Mouse (Mus musculus) thymus, postnatal 10 days (tissue): Measurements from ENCODE around the gene Garem2.

ENCODE experiments used
- DNase-seq, 2 experiments: peaks; one replicate each; pipeline ENCODE4 v3.0.0; 2021; ENCODE audit warnings: low spot score in 2 of 2

Garem2 gene

GRCm38 (mm10) chr5:30153222-30153621 lies 48.3 kb downstream of the Garem2 start:
- DNase-seq: no peak

DNA sequence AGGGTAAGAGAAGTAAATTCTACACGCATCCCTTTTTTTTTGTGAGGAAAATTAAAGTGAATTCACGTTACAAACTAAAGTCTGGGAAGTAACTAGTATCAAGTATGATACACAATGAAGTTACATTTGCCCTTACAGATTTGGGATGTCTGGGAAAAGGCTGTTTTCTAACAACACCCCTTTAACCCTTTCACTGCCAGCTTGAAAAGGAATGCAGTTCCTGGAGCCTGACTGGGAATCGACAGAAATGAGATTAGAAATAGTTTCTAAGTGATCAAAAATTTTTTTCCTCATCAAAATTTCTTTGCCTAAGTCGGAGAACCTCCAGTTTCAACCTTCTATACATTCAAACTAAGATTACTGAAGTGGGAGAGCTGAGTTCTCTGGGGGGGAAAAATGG lies 49.1 kb downstream of the Garem2 start:
- no peak for DNase-seq

DNA sequence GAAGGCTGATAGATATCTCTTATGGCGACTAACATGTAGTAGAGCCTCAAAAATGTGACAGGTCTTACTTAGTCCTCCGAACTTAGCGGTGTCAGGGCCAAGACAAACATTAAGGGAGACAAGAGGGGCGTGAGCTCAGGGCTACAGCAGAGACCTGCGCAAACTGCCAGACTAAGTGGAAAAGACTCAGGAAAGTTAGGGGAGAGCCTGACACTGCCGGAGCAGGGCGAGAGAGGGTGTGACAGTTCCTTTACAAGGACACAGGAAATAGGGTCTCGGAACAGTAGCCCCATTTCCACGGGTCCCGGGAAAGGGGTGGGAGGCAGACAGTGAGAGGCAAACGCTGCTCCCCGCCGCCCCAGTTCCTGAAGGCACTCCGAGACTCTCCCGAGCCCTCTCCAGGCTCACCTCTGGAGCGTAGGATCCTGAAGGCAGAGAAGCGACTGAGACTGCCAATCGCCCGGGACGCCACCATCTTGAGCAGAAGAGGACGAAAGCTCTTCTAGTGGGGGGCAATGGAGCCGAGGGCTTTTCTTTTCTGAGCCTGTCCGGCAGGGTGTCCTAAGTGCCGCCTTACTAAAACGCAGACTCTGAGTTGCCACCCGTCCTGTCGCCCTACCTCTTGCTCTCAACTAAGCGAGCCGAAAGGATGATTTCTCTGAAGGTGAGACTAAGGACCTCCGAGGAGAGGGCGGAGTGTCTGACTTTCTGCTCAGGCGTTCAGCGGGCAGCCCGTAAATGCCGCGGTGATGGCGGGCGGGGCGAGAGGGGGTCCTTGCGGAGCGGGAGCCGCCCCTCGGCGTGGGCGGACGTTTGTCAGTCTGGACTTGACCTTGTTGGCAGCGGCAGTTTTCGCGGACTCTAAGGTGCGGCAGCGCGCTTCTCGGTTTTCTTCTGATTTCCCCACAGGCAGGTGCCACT lies 49.8 kb downstream of the Garem2 start, which contains the start of the genes Hadha and Hadhb:
Gene Hadha, minus strand, starts transcription at position 689 of the 921 bp plus-strand sequence.
Gene Hadhb, plus strand, starts transcription at position 775 of the 921 bp plus-strand sequence.
- DNase-seq: peak; percentile 82 to 90

- no peak for DNase-seq
These were observed 50.4 kb downstream of the Garem2 start for GRCm38 (mm10) chr5:30155395-30155792.

DNA sequence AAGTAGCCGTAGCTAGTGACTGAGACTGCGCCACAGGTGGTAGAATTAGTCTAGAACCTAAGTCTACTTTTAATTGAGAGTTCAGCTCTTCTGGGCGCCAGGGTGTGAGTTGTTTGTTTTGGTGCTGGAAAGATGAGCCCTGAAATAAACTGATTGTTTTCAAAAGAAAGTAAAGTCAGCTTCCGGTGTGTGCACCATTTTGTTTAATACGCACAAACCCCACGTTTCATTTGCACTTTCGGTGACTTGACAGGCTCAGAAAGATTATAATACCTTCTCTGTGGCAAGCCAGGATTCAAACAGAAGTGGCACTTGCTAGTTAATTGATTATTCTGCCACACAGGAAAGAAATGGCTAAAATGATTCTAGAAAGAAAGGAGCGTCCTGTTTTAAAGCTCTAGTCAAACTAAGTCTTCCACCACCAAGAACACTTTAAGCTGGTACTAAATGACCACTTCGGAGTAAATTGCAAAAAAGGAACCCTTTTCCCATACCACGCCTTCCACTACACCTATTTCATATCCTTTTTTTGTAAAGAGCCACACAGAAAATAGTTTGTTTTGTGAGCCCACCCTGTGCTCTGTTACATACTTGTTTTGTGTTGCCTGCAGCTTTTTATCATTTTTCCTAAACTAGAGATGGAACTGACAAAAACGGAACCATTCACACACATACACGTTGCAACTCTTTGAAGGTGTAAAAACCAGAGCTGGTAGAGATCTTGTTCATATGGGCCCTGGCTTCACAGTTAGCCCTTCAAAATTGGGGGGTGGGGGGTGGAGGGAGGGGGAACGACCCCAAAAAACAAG lies 51.1 kb downstream of the Garem2 start:
- DNase-seq: no peak

- DNase-seq: no peak
These were observed 54.6 kb downstream of the Garem2 start for GRCm38 (mm10) chr5:30159601-30160000.

GRCm38 (mm10) chr5:30161836-30162235 lies 56.9 kb downstream of the Garem2 start:
- no peak for DNase-seq

DNA sequence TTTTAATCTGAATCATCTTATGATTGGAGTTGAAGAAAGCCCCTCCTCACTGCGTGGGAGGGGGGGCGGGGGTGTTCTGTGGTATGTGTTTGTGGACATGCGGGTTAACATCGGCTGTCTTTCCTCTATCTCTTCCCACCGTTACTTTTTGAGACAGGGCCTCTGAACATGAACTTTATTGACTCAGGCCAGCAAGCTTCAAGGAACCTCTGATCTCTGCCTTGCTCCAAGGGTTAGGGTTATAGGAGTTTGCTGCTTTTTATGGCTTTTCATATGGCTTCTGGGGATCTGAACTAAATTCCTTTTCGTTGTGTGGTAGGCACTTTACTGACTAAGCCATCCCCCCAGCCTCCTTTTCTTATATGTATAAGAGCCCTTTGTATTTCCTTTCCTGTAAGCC lies 57.4 kb downstream of the Garem2 start:
- no peak for DNase-seq

GRCm38 (mm10) chr5:30165234-30165946 lies 60.4 kb downstream of the Garem2 start:
- no peak for DNase-seq
